Comparison of ENCODE assay signal across 9 mouse cellular contexts in the genomic region with DNA sequence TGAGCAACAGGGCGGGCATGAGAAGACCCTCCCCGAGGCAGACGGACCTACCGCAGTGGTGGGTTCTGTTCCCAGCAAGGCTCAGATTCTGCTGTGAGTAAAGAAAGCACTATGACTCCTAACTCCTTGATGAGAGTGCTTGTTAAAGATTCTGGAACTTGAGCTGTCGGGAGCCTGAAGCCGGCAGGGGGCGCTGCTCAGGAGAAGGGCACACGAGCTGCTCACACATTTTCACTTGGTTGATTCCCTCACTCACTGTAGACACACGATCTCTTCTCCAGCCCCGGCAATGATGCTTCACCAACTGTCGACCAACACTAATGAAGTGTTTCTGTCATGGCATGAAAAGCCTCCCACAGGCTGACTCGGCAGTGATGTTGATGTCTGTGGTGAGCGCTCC.
A peak's percentile ranks its signal among the peaks of the same experiment; 100 is the strongest.
DNase-seq lines count a peak whose midpoint lies in the region; ATAC-seq and TF ChIP-seq lines count a peak whose summit lies in the region.
"Had no signal": no experiment of that assay in that cellular context is flagged by ENCODE, and none has a peak within 500 bp of the region (broad histone marks: within the 10 kb centered on the region; RNA-seq: fewer than 3 reads in every experiment).

No protein-coding gene starts in this region.

- H3K4me2 ChIP-seq in midbrain, embryonic 15.5 days: no peak overlapping the region
- H3K4me2 ChIP-seq in kidney, postnatal 0 days (ENCODE audit: low read length): no peak overlapping the region
- H3K4me2 ChIP-seq in liver, embryonic 13.5 days: no peak overlapping the region
- H3K4me2 ChIP-seq: embryonic facial prominence, embryonic 15.5 days had no signal

- peak; percentile 63 for DNase-seq in midbrain, embryonic 10.5 days (ENCODE audit: low spot score)
- peak; percentile 12 for DNase-seq in c-Kit-negative CD71-positive TER-119-positive erythroid progenitor cells, embryonic 14.5 days (ENCODE audit: low read depth, low spot score)
- DNase-seq in forelimb bud, embryonic 11.5 days (ENCODE audit: low read depth, low spot score): peak; percentile 43
- peak; percentile 82 for DNase-seq in kidney, postnatal 0 days (ENCODE audit: low spot score)
- DNase-seq in liver, embryonic 13.5 days: peak; percentile 32
- DNase-seq in right cerebral cortex, adult 2 months (ENCODE audit: low spot score in 2 of 2): peak; percentile 49 to 72
- peak; percentile 21 to 33 for DNase-seq in urinary bladder, postnatal 36 days (ENCODE audit: low spot score in 2 of 2)

- no peak overlapping the region for H3K27ac ChIP-seq in midbrain, embryonic 10.5 days (replicated peaks)
- H3K27ac ChIP-seq in midbrain, embryonic 15.5 days: no peak overlapping the region
- no peak overlapping the region for H3K27ac ChIP-seq in kidney, postnatal 0 days
- H3K27ac ChIP-seq in liver, embryonic 13.5 days: no peak overlapping the region
- H3K27ac ChIP-seq: embryonic facial prominence, embryonic 15.5 days had no signal

- peak; percentile 78 for TF ChIP-seq CTCF in kidney, postnatal 0 days (IDR thresholded peaks at IDR 0.05; ENCODE audit: low read depth)

- no peaks in the 10 kb centered on the region for H3K27me3 ChIP-seq in midbrain, embryonic 10.5 days (ENCODE audit: low read depth, poor library complexity, severe bottlenecking)
- no peaks in the 10 kb centered on the region for H3K27me3 ChIP-seq in midbrain, embryonic 15.5 days (replicated peaks)
- H3K27me3 ChIP-seq in kidney, postnatal 0 days (ENCODE audit: insufficient read depth, low read length): no peaks in the 10 kb centered on the region
- no peaks in the 10 kb centered on the region for H3K27me3 ChIP-seq in liver, embryonic 13.5 days

- H3K4me3 ChIP-seq in midbrain, embryonic 10.5 days: no peak overlapping the region
- H3K4me3 ChIP-seq in midbrain, embryonic 15.5 days: no peak overlapping the region
- no peak overlapping the region for H3K4me3 ChIP-seq in kidney, postnatal 0 days (replicated peaks; ENCODE audit: low read depth, low read length)
- no peak overlapping the region for H3K4me3 ChIP-seq in liver, embryonic 13.5 days (replicated peaks)
- H3K4me3 ChIP-seq: embryonic facial prominence, embryonic 15.5 days had no signal

- H3K36me3 ChIP-seq in midbrain, embryonic 10.5 days: no peaks in the 10 kb centered on the region
- H3K36me3 ChIP-seq in midbrain, embryonic 15.5 days (replicated peaks): no peaks in the 10 kb centered on the region
- H3K36me3 ChIP-seq in kidney, postnatal 0 days (ENCODE audit: insufficient read depth, low read length): no peaks in the 10 kb centered on the region
- no peaks in the 10 kb centered on the region for H3K36me3 ChIP-seq in liver, embryonic 13.5 days
- H3K36me3 ChIP-seq: embryonic facial prominence, embryonic 15.5 days had no signal

- WGBS in midbrain, embryonic 10.5 days: 33% methylated on average over 13 of the region's 13 CpGs
- WGBS in midbrain, embryonic 15.5 days: 34% methylated on average over 13 of the region's 13 CpGs
- 23% methylated on average over 13 of the region's 13 CpGs for WGBS in kidney, postnatal 0 days
- 21% methylated on average over 13 of the region's 13 CpGs for WGBS in liver, embryonic 13.5 days (ENCODE audit: insufficient replicate concordance)

- H3K9ac ChIP-seq in midbrain, embryonic 15.5 days: no peak overlapping the region
- H3K9ac ChIP-seq in kidney, postnatal 0 days (ENCODE audit: low read depth, low read length): no peak overlapping the region
- H3K9ac ChIP-seq in liver, embryonic 13.5 days: no peak overlapping the region
- H3K9ac ChIP-seq: embryonic facial prominence, embryonic 15.5 days had no signal

- peaks cover 4% of the 10 kb centered on the region for H3K4me1 ChIP-seq in midbrain, embryonic 10.5 days
- no peaks in the 10 kb centered on the region for H3K4me1 ChIP-seq in midbrain, embryonic 15.5 days
- H3K4me1 ChIP-seq in kidney, postnatal 0 days (replicated peaks; ENCODE audit: insufficient read depth, low read length): peaks cover 5% of the 10 kb centered on the region
- peaks cover 12% of the 10 kb centered on the region for H3K4me1 ChIP-seq in liver, embryonic 13.5 days (replicated peaks)

- no peaks in the 10 kb centered on the region for H3K9me3 ChIP-seq in midbrain, embryonic 10.5 days (replicated peaks)
- H3K9me3 ChIP-seq in midbrain, embryonic 15.5 days: no peaks in the 10 kb centered on the region
- H3K9me3 ChIP-seq in kidney, postnatal 0 days (replicated peaks; ENCODE audit: low read length): no peaks in the 10 kb centered on the region
- no peaks in the 10 kb centered on the region for H3K9me3 ChIP-seq in liver, embryonic 13.5 days (replicated peaks)
- H3K9me3 ChIP-seq: embryonic facial prominence, embryonic 15.5 days had no signal

- no peak for ATAC-seq in midbrain, embryonic 15.5 days (replicated peaks)
- no peak; the same call in 1 of the 2 replicates for ATAC-seq in kidney, postnatal 0 days (replicated peaks; ENCODE audit: low FRiP score, low read depth)
- no peak for ATAC-seq in liver, embryonic 13.5 days (ENCODE audit: low read depth)

Comparison
In these comparisons a context has a peak if more than half of its experiments do, and no peak if none do; other contexts are left out.
1. DNase-seq: peak in every context shown above with its lines; median percentile 82 in kidney, postnatal 0 days; 63 in midbrain, embryonic 10.5 days; 60 in right cerebral cortex, adult 2 months; 43 in forelimb bud, embryonic 11.5 days; 32 in liver, embryonic 13.5 days; 27 in urinary bladder, postnatal 36 days; 12 in c-Kit-negative CD71-positive TER-119-positive erythroid progenitor cells, embryonic 14.5 days.